Mouse (Mus musculus) A20 (cell line): ENCODE data around the gene Slc12a8.
A peak's percentile ranks its signal among the peaks of the same experiment; 100 is the strongest.

Source experiments
- DNase-seq: peaks from one replicate; pipeline ENCODE4 v3.0.0-alpha.2; 2011; ENCODE audit warnings: low read depth, low spot score

The Slc12a8 gene

GRCm38 (mm10) chr16:33696811-33697575 lies 179.9 kb downstream of the Slc12a8 start:
- DNase-seq, result no peak

GRCm38 (mm10) chr16:33697576-33698276 lies 180.6 kb downstream of the Slc12a8 start:
- DNase-seq, result no peak

GRCm38 (mm10) chr16:33698277-33698790 lies 181.2 kb downstream of the Slc12a8 start:
- no peak for DNase-seq

- no peak for DNase-seq
Measured at GRCm38 (mm10) chr16:33700584-33700983, 183.5 kb downstream of the Slc12a8 start.

- no peak for DNase-seq
Measured at GRCm38 (mm10) chr16:33701872-33702271, 184.7 kb downstream of the Slc12a8 start.

GRCm38 (mm10) chr16:33704289-33704688 lies 187.2 kb downstream of the Slc12a8 start:
- DNase-seq, result no peak

- no peak for DNase-seq
Measured at GRCm38 (mm10) chr16:33705258-33705657, 188.1 kb downstream of the Slc12a8 start.

GRCm38 (mm10) chr16:33706111-33706890 lies 189.2 kb downstream of the Slc12a8 start:
- peak; percentile 30 for DNase-seq

GRCm38 (mm10) chr16:33708031-33708430 lies 190.9 kb downstream of the Slc12a8 start:
- no peak for DNase-seq

GRCm38 (mm10) chr16:33708585-33709397 lies 191.7 kb downstream of the Slc12a8 start:
- peak; percentile 36 for DNase-seq
